Mouse (Mus musculus) C2C12 (cell line): ENCODE results near the gene Borcs8.

ENCODE experiments used
- CEBPB ChIP-seq: IDR thresholded peaks from one replicate; pipeline ENCODE4 v1.6.1; 2011; ENCODE audit warnings: low read depth, mild to moderate bottlenecking, control low read depth, moderate library complexity
- CTCF ChIP-seq: IDR thresholded peaks from one replicate; pipeline ENCODE4 v1.5.1; 2011; ENCODE audit not compliant: control insufficient read depth, insufficient read depth, insufficient read length
- MAX ChIP-seq: IDR thresholded peaks from one replicate; pipeline ENCODE4 v1.6.1; 2011; ENCODE audit warnings: mild to moderate bottlenecking, control low read depth
- MYOG ChIP-seq: IDR thresholded peaks from one replicate; pipeline ENCODE4 v1.6.1; 2011; ENCODE audit not compliant: control insufficient read depth, insufficient read length; ENCODE audit errors: extremely low read depth
- USF1 ChIP-seq: IDR thresholded peaks from one replicate; pipeline ENCODE4 v1.6.1; 2011; ENCODE audit warnings: low read depth, mild to moderate bottlenecking, control low read depth, moderate library complexity

DNA sequence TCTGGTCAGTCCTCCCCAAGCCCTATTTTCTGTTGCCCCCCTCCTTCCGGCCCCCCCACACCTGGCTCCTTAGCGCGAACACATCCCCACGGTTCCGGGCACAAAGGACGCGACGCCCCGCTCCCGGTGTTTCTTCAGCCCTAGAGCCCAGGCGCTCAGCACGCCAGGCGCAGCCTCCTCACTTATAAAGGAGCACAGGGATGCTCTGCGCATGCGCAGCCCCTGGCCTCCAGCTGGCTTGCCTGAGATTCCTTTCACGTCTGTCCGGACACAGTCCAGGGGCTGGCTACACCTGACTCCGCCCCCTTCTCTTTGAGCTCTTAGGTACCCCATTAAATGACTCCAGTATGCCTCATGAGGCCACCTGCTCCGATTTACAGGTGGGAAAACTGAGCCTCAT, 18.6 kb upstream of the Borcs8 start, which contains the start of gene Ncan:
- TF ChIP-seq CTCF (no peak), CEBPB (no peak), MAX (no peak), USF1 (no peak), MYOG (no peak)
